Mouse (Mus musculus) left cerebral cortex, adult 9 months (tissue): ENCODE data around the gene Hist1h2br.
"Not testable (repeated sequence)": the region's sequence is repeated elsewhere in the genome, so short reads cannot be mapped to it uniquely, and the experiment has no call there.

ENCODE experiments used
- DNase-seq, 2 experiments: peaks; one replicate each; pipeline ENCODE4 v3.0.0; 2022; ENCODE audit warnings: low spot score in 2 of 2

The Hist1h2br gene

DNA sequence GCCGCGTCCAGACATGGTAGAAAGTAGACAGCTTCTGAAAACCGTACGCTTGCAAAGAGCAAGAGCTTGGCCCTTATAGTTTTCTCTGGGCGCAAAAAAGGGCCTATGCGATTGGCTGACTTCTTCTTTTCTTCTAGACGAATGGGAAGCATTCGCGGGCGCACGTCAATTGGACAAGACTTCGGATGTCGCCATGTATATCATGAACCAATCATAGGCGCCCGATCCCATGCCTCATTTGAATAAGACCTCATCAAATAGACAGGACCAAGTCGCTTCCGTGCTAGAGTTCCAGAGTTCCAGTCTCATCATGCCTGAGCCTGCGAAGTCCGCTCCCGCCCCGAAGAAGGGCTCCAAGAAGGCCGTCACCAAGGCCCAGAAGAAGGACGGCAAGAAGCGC, at the start of gene Hist1h2br, which contains the start of gene Hist1h2ap:
TSS of gene Hist1h2br (plus strand) at position 283 of the 400 bp plus-strand sequence.
TSS of gene Hist1h2ap (minus strand) at position 47 of the 400 bp plus-strand sequence.
- not testable (repeated sequence) for DNase-seq

DNA sequence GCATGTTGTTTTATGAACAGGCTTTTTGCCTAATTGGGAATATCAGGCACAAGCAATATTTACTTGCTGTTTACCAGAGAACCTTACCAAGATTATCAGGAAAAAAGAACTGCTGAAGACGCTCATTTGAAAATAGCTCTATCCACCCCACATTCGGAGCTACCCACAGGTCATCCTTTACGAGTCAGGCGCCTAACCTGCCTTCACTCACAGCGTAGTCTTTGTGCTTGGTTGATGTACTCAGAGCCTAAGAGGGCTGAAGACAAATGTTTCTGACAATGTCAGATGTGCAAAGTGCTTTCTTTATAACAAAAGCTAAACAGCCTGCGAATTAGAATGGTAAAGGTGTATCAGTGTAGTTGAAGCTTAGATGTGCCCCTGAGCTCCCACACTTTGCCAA, 49.2 kb upstream of the Hist1h2br start:
- DNase-seq: no peak

GRCm38 (mm10) chr13:21786189-21786898, 47.2 kb upstream of the Hist1h2br start:
- no peak for DNase-seq

DNA sequence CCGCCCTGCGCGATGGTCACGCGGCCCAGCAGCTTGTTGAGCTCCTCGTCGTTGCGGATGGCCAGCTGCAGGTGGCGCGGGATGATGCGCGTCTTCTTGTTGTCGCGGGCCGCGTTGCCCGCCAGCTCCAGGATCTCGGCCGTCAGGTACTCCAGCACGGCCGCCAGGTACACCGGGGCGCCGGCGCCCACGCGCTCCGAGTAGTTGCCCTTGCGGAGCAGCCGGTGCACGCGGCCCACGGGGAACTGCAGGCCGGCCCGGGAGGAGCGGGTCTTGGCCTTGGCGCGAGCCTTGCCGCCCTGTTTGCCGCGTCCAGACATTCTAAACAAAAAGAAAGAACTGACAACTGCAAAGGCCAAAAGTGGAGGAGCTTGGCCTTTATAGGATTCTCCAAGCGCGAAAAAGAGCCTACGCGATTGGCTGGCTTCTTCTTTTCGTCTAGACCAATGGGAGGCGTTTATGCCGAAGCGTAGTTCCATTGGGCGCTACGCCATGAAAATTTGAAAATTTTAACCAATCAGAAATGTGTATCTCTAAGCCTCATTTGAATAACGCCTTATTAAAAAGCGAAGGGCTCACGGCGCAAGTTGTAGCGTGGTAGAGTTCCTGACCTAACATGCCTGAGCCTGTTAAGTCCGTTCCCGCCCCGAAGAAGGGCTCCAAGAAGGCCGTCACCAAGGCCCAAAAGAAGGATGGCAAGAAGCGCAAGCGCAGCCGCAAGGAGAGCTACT, 46.5 kb upstream of the Hist1h2br start, which contains the start of the genes Hist1h2an and Hist1h2bp:
TSS of gene Hist1h2an (minus strand) at position 320 of the 731 bp plus-strand sequence.
TSS of gene Hist1h2bp (plus strand) at position 563 of the 731 bp plus-strand sequence.
- DNase-seq: peak; percentile 92 to 96

GRCm38 (mm10) chr13:21787760-21788593, 45.6 kb upstream of the Hist1h2br start:
- no peak for DNase-seq

DNA sequence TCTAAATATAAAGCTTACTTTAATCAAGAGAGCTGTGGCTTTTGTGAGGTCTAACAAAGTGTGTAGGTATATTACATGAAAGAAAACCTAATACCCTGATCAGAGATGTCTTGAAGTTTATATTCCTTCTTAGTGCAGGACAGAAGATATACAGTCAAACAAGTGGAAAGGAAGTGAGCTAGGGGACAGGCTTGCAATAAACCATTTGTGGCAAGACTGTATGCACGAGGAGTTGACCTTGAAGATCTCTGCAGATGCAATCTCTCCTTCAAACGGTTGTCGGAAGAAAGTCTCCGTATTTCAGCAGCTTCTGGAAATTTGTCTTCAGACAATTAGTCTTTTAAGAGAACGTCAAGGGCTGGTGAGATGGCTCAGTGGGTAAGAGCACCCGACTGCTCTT, 43.6 kb upstream of the Hist1h2br start:
- no peak for DNase-seq

DNA sequence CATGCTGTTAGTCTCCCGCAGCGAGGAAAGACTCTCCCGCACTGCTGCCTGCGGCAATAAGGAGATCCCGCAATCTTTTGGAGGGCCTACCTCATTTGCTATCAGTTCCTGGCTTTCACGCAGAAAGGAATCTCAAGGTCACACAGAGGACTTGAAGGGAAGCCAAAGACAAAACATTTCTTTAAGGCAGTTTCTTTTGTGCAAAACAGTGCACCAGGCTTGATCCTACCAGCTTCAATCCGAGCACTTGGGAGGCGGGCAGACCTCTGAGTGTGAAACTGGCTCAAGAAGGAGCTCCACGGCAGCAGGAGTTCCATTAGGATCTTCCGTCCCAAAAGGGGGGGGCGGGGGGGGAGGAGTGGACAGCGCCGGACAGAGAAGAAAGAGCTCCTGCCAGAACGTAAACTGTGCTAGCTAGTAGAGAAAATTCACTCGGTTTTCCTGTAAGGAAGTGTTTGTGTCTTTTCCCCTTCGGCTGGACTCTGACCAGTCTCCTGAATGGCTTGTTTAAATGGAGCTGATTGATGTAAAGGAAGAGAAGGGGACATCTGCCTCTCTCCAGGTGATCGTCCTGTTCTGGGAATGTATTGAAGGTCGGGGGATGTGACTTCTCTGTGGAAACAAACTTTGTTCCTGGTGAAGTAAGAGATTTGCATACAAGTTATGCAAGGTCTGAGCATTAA, 42.8 kb upstream of the Hist1h2br start:
- DNase-seq: no peak

- no peak for DNase-seq
These were observed 38.0 kb upstream of the Hist1h2br start for GRCm38 (mm10) chr13:21795584-21795983.

DNA sequence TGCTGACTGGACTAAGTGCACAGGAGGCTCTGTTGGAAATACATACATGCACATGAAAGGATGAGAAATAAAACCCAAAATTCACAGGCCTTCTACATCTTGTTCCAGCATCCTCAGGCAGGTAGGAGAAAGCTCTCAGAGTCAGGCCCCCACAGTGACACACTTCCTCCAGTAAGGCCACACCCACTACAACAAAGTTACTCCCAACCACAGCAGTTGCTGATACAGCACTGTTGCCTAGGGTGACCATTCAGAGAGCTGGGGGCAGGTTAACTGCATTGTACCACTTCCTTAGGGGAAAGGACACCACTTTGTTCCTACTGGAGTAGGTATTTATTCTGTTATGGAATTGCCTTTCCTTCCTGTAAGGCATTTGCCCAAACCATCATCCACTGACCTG, 36.4 kb upstream of the Hist1h2br start:
- not testable (repeated sequence) for DNase-seq

DNA sequence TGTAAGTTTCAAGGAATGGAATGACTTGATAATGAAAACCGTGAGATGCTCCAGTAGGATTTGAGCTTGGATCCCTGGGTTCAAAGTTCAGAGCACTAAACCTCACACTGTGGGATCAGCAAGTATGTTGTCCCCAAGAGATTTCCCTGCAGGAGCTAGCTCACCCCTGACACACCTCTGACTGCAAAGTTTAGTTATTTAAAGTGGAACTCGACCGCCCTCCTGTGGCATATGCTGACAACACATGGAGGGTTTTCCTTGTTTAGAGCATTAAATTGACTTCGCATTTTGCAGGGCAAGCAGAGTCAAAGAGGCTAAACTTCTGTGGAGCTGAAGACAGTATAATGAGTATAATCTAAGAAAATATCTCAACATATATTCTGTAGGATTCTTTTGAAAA, 30.5 kb upstream of the Hist1h2br start:
- DNase-seq: not testable (repeated sequence)

DNA sequence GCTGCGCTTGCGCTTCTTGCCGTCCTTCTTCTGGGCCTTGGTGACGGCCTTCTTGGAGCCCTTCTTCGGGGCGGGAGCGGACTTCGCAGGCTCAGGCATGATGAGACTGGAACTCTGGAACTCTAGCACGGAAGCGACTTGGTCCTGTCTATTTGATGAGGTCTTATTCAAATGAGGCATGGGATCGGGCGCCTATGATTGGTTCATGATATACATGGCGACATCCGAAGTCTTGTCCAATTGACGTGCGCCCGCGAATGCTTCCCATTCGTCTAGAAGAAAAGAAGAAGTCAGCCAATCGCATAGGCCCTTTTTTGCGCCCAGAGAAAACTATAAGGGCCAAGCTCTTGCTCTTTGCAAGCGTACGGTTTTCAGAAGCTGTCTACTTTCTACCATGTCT, 23.5 kb upstream of the Hist1h2br start, which contains the start of the genes Hist1h2bq and Hist1h2ao:
TSS of gene Hist1h2bq (minus strand) at position 125 of the 400 bp plus-strand sequence.
TSS of gene Hist1h2ao (plus strand) at position 393 of the 400 bp plus-strand sequence.
- DNase-seq: not testable (repeated sequence)

GRCm38 (mm10) chr13:21811074-21811473, 22.5 kb upstream of the Hist1h2br start:
- DNase-seq: not testable (repeated sequence)

- peak; percentile 23 to 67 for DNase-seq
These were observed 22.0 kb upstream of the Hist1h2br start, which contains the start of gene Hist1h4m for GRCm38 (mm10) chr13:21811539-21811938. Gene Hist1h4m, plus strand, starts transcription at chr13:21811746.

GRCm38 (mm10) chr13:21812092-21812491, 21.5 kb upstream of the Hist1h2br start:
- DNase-seq: not testable (repeated sequence)

DNA sequence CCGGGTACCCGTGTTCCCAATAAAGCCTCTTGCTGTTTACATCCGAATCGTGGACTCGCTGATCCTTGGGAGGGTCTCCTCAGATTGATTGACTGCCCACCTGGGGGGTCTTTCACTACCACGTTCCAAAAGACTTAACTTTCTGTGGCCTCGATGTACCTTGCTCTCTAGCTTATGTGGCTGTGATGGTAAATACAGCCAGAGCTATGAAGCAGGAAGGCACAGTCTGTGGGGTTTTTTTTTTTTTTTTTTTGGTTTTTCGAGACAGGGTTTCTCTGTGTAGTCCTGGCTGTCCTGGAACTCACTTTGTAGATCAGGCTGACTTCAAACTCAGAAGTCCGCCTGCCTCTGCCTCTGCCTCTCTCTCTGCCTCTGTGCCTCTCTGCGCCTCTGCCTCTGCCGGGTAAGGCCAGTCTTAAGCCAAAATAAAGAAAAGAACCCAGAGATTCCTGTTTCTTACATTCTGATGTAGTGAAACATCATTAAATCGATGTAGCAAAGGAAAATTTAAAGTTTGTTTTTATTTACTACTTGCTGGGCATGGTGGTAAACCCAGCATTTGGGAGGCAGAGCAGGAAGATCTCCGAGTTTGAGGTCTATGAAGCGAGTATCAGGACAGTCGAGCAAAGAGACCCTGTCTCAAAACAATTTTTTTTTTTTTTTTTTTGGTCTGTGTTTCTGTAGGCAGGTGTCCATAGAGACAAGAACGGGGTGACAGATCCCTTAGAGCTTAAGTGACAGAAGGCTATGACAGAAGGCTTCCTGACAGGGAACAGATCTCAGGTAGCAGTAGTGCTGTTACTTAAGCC, 13.3 kb upstream of the Hist1h2br start:
- DNase-seq: not testable (repeated sequence)

GRCm38 (mm10) chr13:21828511-21828910, 5.0 kb upstream of the Hist1h2br start:
- DNase-seq: no peak

DNA sequence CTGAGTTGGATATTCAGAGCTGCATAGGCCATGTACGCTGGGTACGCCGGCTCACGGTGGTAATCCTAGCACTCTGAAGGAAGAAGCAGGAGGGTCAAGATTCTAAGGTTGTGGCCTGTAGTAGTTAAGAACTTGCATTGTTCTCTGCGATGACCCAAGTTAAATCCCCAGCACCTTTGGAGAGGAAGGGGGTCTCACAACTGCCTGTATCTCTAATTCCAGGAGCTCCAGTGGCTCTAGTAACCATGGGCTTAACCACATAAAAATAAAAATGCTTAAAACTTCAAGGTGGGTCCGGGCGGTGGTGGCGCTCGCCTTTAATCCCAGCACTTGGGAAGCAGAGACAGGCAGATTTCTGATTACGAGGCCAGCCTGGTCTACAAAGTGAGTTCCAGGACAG, 3.2 kb upstream of the Hist1h2br start:
- no peak for DNase-seq

DNA sequence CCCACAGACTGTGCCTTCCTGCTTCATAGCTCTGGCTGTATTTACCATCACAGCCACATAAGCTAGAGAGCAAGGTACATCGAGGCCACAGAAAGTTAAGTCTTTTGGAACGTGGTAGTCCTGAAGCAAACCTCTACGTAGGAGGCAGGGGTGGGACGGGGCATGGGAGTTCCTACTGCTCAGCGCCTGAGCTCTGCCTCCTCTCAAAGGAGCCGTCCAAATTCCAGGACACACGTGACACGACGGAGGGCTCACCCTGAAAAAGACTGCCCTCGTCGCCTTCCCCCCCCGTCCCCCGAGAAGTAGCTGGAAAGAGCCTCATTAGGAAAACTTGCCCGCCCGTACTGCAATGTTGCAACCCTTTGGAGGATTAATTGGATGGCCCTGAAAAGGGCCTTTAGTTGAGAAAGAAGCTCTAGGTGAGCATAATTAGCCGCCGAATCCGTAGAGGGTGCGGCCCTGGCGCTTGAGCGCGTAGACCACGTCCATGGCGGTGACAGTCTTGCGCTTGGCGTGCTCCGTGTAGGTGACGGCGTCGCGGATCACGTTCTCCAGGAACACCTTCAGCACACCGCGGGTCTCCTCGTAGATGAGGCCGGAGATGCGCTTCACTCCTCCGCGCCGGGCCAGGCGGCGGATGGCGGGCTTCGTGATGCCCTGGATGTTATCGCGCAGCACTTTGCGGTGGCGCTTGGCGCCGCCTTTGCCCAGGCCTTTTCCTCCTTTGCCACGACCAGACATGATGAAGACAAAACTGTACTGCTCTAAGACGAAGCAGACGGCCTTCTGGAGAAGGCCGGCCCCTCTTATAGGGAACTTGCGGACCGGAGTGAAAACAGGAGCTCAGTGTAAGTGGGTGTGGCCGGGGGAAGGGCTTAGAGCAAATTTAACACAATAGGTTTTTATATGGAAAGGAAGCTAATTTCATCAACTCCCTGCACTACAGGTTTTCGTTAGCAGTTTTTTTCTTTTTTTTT, 1.8 kb upstream of the Hist1h2br start, which contains the start of gene Hist1h4n:
TSS of gene Hist1h4n (minus strand) at position 779 of the 977 bp plus-strand sequence.
- DNase-seq: peak in 1 of 2 experiments; percentile 64

DNA sequence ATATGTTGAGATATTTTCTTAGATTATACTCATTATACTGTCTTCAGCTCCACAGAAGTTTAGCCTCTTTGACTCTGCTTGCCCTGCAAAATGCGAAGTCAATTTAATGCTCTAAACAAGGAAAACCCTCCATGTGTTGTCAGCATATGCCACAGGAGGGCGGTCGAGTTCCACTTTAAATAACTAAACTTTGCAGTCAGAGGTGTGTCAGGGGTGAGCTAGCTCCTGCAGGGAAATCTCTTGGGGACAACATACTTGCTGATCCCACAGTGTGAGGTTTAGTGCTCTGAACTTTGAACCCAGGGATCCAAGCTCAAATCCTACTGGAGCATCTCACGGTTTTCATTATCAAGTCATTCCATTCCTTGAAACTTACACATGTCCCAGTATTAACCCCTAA, 7.0 kb downstream of the Hist1h2br start:
- DNase-seq: not testable (repeated sequence)
